Mouse (Mus musculus) gonadal fat pad, adult 2 months (tissue): ENCODE results near the gene Plch2. TPM values are rescaled to one million over a fixed set of nuclear protein-coding genes. Genes with fewer than 3 reads are reported as not detected.

ENCODE experiments used
- DNase-seq: peaks from one replicate; pipeline ENCODE4 v3.0.0-alpha.2; 2012; ENCODE audit warnings: low read depth
- polyA plus RNA-seq: library from polyadenylated mRNA; depleted of rRNA; stranded (reverse); fragments of >200 nt; gene quantifications from 2 replicates; pipeline ENCODE4 v1.2.3, GENCODE M21; 2012

Gene Plch2
- polyA plus RNA-seq, 1 experiment: 7.8 TPM

DNA sequence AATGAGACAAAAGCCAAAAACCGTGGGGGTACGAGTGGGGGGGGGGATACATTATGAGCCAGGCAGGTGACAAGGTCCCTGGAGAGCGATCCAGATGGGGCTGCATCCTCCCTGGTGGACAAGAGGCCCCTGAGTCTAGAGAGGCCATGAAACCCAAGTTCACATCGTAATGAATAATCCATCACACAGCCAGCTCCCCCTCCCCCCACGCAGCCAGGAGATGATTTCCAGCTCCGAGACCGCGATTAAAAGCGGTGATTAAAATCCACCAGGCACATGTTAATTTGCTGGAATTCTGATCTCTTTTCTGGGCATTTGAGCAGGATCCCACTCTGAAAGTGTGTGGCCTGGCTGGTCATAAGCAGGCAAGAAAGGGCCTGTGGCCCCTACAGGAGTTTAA is 35.8 kb downstream of the Plch2 start:
- no peak for DNase-seq

DNA sequence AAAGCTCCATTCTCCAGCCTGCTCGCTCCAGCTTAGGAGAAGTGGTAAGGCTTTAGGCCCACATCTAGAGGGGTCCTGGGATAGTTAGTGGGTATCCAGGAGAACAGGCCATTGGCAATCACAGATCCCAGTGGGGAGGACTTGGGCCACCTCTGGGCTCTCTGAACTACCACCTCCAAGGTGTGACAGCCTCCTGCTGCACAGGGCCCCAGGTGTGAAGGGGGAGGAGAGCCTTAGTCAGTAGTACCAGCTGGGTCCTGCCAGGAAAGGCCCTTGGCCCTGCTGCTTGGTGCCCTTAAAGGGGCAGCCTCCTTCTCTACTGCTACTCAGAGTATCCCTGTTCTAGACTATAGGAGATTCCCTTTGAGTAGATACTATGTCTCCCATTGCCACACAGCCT is 36.4 kb downstream of the Plch2 start:
- no peak for DNase-seq

DNA sequence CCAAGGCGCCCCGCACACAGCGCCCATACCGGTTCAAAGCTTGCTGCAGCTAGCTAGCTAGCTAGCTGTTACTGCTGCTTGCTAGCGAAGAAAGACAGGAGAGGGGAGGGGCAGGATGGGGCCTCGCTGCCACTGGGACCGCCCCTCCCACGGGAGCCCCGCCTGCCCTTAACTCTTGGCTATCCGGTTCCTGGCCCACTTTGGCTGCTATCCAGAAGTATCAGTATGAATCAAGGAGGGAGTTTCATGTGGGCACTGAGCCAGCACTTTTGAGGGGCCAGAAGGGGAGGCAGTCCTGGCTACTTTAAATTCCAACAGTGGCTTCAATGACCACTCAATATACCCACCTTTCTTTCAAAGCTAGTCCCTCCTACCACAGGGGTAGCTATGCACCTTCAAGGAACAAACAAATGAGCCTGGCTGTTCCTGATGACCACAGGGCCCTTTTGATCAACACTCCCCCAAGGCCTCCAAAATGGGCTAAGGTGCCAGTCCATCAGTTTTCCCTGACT is 37.2 kb downstream of the Plch2 start:
- no peak for DNase-seq

DNA sequence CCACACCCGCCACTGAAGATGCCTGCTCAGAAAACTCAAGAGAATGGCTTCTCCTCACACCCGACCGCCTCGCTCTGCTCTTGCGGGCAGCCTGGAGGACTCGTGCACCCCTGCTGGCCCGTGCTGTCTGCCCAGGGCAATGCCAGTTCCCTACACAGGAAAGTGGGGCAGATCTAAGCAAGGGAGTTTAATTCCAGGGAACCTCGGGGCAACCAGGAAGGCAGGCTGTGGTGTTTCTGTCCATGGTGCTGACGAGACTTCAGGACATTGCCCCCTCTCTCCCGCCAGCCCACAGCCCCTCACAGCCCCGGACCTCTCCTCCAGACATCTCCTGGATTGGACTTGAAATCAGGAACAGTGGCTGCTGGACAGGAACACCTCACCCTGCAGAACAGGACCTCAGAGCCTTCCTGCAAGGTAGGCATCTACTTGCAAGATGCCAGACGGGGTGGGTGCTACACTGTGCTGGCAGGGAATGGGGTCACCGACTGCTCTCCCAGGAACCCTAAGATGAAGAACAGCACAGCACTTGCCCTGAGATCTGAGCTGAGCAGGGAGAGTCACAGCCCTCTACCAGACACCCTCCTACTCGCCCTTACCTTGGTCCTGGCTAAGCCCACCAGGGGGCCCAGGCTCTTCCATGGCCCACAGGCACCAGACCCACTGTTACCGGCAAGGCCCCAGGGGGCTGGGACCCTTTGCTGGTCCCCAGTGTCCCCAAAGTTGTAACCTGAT is 37.8 kb downstream of the Plch2 start:
- DNase-seq: no peak

DNA sequence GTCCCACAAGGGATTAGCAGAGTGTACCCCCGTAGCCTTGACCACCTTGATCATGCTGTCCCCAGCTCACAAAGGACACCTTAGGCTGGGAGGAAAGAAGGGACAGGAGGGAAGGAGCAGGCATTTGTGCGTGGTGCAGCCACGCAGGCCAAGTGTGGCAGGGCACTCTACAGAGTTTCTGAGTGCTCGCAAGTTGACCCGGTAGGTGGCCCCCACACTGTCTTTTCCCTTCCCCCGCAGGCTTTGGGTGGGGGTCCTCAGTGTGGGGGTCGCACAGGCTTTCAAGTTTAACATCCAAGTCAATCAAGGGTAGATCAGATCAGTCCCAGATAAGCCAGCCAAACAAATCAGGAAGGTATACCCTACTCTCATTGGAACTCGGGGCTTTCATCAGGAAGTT is 38.5 kb downstream of the Plch2 start:
- no peak for DNase-seq

DNA sequence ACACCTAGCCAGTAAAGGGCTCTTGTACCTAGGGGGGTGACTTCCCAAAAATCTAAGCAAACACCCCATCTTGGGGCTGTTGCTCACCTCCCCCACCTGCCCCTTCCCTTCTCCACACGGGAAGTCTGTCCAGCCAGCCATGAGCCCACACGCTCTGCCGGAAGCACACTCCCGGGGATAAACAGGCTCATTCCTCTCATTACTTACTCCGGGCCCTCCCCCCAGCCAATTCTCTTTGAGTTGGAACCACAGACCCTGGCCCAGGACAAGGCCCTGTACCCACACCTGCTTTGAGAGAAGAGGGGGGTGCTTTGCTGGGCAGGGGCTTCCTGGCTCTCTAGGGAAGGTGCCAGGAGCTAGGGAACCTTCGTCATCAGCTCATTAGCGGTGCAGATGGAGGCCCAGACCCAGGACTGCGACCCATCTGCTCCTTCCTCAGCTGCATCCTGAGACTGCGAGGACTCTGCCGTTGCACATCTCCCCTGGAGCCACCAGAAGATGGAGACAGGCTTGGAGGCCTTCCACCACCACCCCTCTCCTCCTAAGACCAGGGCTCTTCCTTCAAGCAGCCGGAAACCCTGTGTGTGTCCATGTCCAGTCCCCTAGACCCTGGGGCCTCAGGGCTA is 39.2 kb downstream of the Plch2 start:
- no peak for DNase-seq

DNA sequence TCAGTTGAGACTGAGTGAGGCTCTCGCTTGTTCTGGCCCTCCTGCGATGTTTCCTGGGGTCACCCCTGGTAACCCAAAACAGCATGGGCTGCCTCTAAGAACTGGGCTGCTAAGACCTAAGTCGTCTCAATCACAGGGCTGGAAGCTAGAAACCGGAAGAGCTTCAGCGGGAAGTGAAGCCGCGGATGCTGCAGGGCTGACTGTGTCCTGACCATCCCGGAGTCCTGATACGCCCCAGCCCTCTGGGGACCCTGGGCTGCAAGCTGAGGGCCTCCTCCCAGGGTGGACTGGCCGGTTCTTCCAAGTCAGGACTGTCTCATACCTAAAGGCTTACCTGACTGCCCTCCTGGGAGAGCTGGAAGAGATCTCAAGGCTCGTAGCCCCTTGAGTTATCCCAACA is 39.8 kb downstream of the Plch2 start:
- DNase-seq: no peak

DNA sequence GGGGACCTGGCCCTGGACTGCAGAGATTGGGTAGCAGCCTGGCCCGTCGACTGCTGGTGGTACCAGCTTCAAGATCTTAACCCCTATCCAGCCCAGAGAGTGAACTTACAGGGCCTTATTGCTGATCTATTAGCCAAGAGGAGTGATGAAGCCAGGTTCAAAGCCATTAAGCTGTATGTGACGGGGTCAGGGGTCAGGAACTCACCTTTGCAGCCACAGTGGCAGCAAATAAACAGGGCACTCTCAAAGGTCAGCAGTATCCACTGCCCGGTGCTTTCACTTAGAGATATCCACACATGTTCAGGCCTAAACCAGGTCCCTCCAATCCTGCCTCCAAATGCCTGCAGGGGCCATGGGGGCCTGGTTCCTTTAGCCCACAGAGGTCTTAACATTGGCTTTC is 41.0 kb downstream of the Plch2 start:
- no peak for DNase-seq

DNA sequence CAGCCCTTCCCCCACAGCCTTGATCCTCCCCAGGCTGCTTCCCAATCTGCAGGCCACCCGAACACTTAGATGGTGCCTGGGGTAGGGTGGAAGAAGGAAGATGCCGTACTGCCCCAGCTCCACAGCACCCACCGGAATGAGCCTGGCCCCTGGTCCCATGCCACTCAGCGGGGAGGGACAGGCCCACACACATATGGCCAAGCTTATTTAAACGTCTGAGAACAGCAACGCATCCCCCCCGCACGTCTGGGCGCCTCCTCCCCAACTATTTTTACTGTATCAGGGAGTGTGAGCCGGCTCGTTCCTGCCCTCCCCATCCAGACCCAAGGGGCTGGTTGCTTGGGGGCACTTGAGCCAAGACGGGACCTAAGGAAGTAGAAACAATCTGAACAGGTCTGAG is 41.8 kb downstream of the Plch2 start:
- DNase-seq: no peak

DNA sequence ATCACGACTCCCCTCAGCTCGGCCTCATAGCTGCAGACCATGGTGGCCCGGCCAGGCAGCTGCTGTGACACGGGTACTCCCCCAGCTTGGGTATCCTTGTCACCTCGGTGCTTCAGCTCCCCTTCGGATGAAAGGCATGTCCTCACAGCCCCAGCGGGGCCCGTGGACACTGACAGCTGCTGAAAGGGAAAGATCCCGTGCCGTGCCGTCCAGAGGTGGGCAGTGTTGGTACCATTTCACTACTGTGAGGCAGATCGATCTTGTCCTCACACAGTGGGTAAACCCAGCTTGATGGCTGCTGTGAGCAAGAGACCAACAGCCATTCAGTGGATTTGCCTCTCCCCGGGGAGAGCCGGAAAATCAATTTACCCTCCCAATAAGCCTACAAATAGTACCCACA is 42.3 kb downstream of the Plch2 start:
- no peak for DNase-seq

DNA sequence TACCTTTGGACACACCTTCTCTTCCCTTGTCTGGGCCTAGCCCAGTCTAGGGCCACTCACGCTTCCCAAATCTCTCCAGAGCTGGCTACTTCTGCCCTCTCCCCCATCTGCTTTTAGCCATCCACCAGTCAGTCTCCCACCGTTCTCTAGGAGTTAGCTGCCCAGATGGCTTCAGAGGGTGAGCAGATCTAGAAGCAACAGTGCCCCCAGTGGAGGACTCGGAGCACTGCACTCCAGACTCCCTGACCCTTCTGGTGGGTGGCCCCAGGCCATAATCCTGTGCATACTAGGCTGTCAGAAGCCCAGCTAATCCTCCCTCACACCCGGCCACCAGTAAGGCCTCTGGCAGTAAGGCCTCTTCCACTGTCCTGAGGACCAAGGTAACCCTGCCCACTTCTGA is 43.8 kb downstream of the Plch2 start:
- no peak for DNase-seq

DNA sequence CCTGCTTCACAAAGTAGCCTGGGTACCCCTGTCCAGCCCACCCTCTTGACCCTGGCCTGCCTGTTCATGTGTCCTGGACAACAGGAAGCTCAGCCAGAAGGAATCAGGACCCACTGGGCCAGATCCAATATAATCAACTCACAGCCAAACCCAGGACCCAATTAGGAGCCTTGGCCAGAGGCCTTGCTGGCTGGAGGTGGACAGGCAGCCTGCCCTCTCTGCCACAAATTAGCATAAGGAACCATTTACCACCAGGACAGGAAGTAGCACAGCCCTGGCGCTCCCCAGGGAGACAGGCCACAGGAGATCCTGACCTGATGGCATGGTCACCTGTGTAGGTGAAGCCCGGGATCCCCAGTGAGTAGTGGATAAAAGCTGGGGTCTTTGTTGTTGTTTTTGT is 44.5 kb downstream of the Plch2 start:
- DNase-seq: no peak

DNA sequence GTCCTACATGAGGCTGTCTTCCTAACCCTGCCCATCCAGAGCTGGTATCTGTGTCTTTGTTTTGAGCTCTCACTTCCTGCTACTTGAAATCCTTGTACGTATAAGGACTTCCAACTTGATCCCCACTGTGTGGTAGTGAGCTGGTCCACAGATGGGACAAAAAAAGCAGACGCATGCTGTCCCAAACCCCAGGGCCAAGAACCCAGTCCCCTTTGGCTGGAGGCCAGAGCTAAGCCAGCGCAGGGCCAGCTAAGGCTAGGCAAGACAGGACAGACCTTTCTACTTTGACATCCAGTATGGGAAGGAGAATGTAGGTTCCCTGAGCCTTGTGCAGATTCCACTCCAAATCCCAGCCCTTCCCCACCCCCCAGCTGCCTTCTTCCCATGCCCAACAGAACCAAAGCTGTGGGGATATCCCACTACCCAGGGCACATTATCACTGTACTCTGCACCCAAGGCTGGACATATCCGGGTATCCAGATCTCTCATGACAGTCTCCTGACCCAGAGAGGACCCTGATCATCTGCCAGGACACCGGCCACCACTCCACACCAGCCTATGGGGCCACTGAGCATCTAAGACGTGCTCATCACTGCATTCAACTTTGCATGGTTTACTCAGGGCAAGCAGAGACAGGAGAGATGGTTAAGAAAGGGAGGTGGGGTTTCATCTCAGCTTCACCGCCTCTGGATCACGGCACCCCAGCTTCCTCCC is 45.1 kb downstream of the Plch2 start:
- DNase-seq: no peak

DNA sequence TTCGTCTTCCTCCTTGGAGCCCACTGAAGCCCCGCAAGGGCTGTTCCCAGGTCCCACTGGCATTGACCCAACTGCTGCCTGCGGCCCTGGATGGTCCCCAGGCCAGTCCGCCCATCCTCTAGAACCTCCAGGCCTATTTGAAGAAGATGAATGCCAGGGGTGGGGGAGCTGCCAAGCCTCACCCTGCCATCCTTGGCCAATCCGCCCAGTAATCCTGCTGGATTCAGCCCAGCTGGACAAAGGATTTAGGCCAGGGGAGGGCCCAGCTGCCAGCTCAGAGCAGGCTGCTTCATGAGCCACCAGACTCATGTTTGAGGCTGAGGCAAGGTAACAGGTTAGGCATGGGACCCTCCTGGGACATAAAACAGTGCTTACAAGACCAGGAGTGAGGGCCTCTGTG is 45.7 kb downstream of the Plch2 start:
- no peak for DNase-seq

DNA sequence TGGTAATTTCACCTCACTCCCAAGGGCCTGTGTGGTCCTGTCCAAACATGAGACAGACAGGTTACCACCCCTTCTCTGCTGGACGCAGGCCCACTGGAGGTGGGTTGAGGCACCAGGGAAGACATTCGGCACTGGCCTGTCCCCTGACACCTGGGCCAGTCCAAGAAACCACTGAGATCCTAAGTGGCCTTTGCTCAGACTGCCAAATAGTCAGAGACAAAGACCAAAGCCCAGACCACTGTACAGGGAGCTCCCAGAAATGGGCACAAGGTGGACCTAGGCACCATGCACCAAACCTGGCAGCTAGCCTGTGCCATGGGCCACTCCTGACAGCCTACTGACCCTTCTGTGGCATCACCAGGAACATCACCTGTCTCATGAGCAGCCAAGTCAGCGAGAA is 47.4 kb downstream of the Plch2 start:
- DNase-seq: no peak

DNA sequence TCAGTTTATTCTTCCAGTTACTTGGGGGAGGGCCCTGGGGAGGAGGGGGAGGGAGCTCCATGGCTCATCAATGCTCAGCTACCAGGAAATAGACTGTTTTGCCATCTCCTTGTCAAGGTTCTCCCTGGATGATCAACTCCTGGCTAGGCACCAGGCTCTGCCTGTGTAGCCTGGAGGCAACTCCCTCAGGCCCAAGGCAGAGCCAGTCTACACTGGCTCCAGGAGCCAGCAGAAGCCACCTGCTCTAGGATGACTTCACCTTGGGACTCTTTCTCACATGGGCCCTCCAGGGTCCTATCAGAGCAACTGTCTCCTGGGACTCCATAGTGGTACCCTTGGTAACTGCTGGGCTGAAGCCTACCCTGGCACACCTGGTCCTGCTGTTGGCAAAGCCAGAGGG is 48.5 kb downstream of the Plch2 start:
- DNase-seq: no peak

DNA sequence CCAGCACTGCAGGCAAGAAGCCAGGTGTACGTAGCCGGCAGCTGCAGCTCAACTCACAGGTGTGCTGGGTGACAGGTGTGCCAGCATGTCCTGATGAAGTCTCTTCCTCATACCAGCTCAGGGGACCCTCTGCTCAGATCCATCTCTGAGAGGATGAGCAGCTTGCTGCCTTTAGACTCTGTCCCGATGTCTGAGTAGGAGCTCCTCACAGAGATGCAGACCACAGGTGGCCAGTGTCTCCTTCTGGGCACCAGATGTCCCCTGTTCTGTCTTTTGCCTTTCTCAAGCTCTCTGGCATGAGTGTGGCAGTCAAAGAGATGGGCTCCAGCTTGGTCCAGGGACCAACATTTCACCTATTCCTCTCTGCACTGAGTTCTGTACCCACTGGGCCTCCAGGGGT is 48.9 kb downstream of the Plch2 start:
- no peak for DNase-seq

DNA sequence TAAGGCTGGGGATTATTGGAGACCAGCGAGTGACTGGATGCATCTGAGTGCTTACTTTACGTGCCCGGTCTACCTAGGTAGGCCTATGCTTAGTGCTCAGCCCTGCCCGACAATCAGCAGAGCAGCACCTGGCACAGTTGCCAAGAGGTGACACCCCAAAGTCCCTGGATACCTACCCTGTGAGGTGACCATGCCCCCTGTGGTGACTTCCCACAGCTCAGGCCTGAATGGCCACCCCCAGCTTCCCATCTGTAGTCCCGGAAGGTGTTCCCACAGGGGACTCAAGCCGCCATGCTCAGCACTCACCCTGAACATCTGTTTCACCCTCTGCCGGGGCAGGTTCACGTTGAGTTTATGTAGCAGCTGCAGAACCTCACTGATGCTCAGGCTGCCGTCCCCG is 50.3 kb downstream of the Plch2 start:
- DNase-seq: no peak

DNA sequence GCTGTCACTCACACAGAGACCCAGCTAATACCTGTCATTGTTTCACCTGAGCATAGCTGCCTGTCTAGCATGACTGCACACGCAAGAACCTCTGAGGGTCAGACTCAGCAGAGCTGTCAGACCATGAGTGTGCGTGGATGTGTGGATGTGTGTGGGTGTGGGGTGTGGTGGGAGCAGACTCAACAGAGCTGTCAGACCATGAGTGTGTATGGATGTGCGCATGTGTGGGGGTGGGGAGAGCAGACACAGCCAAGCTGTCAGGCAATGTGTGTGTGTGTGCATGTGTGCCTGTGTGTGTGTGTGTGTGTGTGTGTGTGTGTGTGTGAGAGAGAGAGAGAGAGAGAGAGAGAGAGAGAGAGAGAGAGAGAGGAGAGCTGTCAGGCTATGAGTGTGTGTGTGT is 51.3 kb downstream of the Plch2 start:
- no peak for DNase-seq

DNA sequence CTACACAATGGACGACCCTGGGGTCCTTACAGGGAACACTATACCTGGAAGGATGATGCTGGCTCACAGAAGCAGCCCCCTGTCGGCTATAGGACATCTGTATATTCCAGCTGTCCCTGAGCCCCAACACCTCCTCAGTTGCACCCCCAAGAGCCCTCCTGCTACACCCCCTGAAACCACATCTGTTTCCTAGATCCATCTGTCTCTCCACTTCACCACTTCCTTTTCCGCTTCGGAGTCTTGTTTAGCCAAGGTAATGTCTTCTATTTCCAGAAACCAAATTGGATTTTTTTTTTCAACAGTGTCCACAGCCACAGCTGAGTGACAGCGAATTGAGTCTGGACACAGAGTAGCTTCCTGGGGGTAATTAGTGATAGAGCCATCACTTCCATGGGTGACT is 57.2 kb downstream of the Plch2 start:
- DNase-seq: no peak

DNA sequence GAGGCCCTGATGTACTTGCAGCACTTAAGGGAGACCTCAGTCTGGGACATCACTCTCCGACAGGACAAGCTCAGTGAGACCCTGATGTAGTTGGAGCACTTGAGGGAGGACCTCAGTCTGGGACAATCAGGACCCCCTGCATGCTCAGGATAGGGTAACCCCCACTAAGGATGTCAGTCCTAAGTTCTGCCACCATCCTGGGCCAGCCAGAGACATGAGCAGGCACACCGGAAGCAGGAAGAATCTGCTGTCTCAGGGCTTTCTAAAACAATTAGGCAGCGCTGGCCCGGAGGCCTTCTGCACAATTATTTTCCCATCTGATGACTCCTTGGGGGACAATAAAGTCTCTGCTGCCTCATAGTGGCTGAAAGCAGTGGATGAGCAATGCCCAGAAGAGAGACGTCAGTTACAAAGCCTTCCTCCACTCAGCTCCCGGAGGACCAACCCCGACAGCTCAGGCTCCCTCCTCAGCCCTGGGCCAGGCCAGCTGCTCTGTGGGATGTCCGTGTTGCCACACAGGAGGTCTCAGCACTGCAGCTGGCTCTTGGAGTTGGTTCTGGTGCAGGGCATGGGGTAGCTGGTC is 59.9 kb downstream of the Plch2 start:
- DNase-seq: no peak

DNA sequence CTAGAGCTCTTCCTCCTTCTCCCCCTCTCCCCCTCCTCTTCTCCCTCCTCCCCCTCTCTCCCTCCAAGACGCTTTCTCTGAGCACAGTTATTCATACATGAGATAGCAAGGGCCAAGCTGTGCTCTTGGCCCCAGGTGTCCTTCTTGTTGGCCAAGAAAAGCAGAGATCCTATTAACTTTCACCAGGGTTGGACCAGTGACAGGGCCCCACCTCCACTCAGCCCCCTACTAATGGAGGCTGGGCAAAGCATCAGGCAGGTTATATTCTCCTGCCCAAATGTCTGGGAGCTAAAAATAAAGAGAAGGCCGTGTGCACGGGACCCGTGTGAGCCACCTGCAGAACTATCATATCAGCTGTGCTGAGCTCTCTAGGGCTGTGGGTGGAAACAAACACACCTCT is 61.7 kb downstream of the Plch2 start:
- no peak for DNase-seq

DNA sequence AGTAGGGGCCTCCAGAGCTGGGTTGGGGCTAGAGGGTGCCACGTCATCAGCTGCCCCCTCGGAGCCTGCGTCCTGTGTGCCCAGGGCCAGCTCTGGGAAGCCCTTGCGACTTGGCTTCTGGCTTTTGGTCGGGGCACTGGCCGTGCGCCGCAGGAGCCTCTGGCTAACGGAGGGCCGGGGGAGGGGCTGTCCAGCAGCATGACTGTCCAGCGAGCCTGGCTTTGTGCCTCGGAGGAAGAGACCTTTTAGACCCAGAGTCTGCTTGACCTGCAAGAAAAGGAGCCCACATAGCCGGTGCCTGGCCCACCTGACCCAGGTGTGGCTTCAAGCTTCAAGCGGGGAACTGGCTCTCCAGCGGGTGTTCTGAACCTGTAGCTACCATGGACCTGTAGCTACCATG is 69.8 kb downstream of the Plch2 start:
- no peak for DNase-seq
